Mouse (Mus musculus): Measurements from ENCODE around the gene Mrps10. TPM values are rescaled to one million over a fixed set of nuclear protein-coding genes. Genes with fewer than 3 reads are reported as not detected.
"Not testable (repeated sequence)": the region's sequence is repeated elsewhere in the genome, so short reads cannot be mapped to it uniquely, and the experiment has no call there.

Mrps10 gene
- total and polyA plus RNA-seq, 3 experiments, result 48.0 to 71.5 (median 50.0) TPM

GRCm38 (mm10) chr17:47327559-47327958, 41.1 kb upstream of the Mrps10 start:
- peaks cover 2% of the 10 kb centered on the region; the same call in 1 of the 2 replicates for H3K27me3 ChIP-seq (ENCODE audit: insufficient read depth, low read length)
- no peaks in the 10 kb centered on the region for H3K9me3 ChIP-seq (replicated peaks)
- TF ChIP-seq TAL1 (conservative IDR thresholded peaks at IDR 0.05; ENCODE audit: low read depth, low read length) (no peak), GATA1 (IDR thresholded peaks at IDR 0.05; ENCODE audit: borderline replicate concordance, low read length) (no peak), CTCF (IDR thresholded peaks at IDR 0.05; ENCODE audit: low read depth, low read length) (no peak), POLR2AphosphoS5 (IDR thresholded peaks at IDR 0.05; ENCODE audit: insufficient replicate concordance, low read depth, low read length) (no peak), GATA2 (IDR thresholded peaks at IDR 0.05; ENCODE audit: borderline replicate concordance, low read depth, low read length) (no peak)
- H3K4me1 ChIP-seq (ENCODE audit: insufficient read depth, low read depth, low read length), result no peaks in the 10 kb centered on the region
- no peak for DNase-seq (ENCODE audit: low spot score)
- H3K4me3 ChIP-seq (ENCODE audit: low read depth, low read length), result no peak overlapping the region
- H3K36me3 ChIP-seq (replicated peaks), result no peaks in the 10 kb centered on the region
- no peak for ATAC-seq (ENCODE audit: extremely low read depth, insufficient number of reproducible peaks, low FRiP score, poor library complexity, severe bottlenecking)

GRCm38 (mm10) chr17:47327969-47328368, 40.7 kb upstream of the Mrps10 start:
- Histone ChIP-seq H3K27me3 (ENCODE audit: insufficient read depth, low read length) (peaks cover 2% of the 10 kb centered on the region; the same call in 1 of the 2 replicates), H3K36me3 (replicated peaks) (no peaks in the 10 kb centered on the region), H3K4me3 (ENCODE audit: low read depth, low read length) (no peak overlapping the region), H3K4me1 (ENCODE audit: insufficient read depth, low read depth, low read length) (no peaks in the 10 kb centered on the region), H3K9me3 (replicated peaks) (no peaks in the 10 kb centered on the region)
- ATAC-seq (ENCODE audit: extremely low read depth, insufficient number of reproducible peaks, low FRiP score, poor library complexity, severe bottlenecking) (no peak), DNase-seq (ENCODE audit: low spot score) (no peak)
- TF ChIP-seq TAL1 (conservative IDR thresholded peaks at IDR 0.05; ENCODE audit: low read depth, low read length) (no peak), GATA1 (IDR thresholded peaks at IDR 0.05; ENCODE audit: borderline replicate concordance, low read length) (no peak), GATA2 (IDR thresholded peaks at IDR 0.05; ENCODE audit: borderline replicate concordance, low read depth, low read length) (no peak), POLR2AphosphoS5 (IDR thresholded peaks at IDR 0.05; ENCODE audit: insufficient replicate concordance, low read depth, low read length) (no peak), CTCF (IDR thresholded peaks at IDR 0.05; ENCODE audit: low read depth, low read length) (no peak)

- H3K4me1 ChIP-seq (ENCODE audit: insufficient read depth, low read depth, low read length), result no peaks in the 10 kb centered on the region
- H3K4me3 ChIP-seq (ENCODE audit: low read depth, low read length), result no peak overlapping the region
- H3K36me3 ChIP-seq (replicated peaks), result no peaks in the 10 kb centered on the region
- TF ChIP-seq GATA1 (IDR thresholded peaks at IDR 0.05; ENCODE audit: borderline replicate concordance, low read length) (no peak), POLR2AphosphoS5 (IDR thresholded peaks at IDR 0.05; ENCODE audit: insufficient replicate concordance, low read depth, low read length) (no peak), TAL1 (conservative IDR thresholded peaks at IDR 0.05; ENCODE audit: low read depth, low read length) (no peak), CTCF (IDR thresholded peaks at IDR 0.05; ENCODE audit: low read depth, low read length) (no peak), GATA2 (IDR thresholded peaks at IDR 0.05; ENCODE audit: borderline replicate concordance, low read depth, low read length) (no peak)
- no peaks in the 10 kb centered on the region for H3K9me3 ChIP-seq (replicated peaks)
- H3K27me3 ChIP-seq (ENCODE audit: insufficient read depth, low read length), result peaks cover 2% of the 10 kb centered on the region; the same call in 1 of the 2 replicates
- no peak for DNase-seq (ENCODE audit: low spot score)
- no peak for ATAC-seq (ENCODE audit: extremely low read depth, insufficient number of reproducible peaks, low FRiP score, poor library complexity, severe bottlenecking)
Observed at GRCm38 (mm10) chr17:47328552-47329343, 39.9 kb upstream of the Mrps10 start.

- TF ChIP-seq TAL1 (conservative IDR thresholded peaks at IDR 0.05; ENCODE audit: low read depth, low read length) (no peak), GATA2 (IDR thresholded peaks at IDR 0.05; ENCODE audit: borderline replicate concordance, low read depth, low read length) (no peak), CTCF (IDR thresholded peaks at IDR 0.05; ENCODE audit: low read depth, low read length) (no peak), POLR2AphosphoS5 (IDR thresholded peaks at IDR 0.05; ENCODE audit: insufficient replicate concordance, low read depth, low read length) (no peak), GATA1 (IDR thresholded peaks at IDR 0.05; ENCODE audit: borderline replicate concordance, low read length) (no peak)
Observed at GRCm38 (mm10) chr17:47330616-47331015, 38.1 kb upstream of the Mrps10 start.

GRCm38 (mm10) chr17:47332001-47332611, 36.6 kb upstream of the Mrps10 start:
- peaks cover 2% of the 10 kb centered on the region; the same call in 1 of the 2 replicates for H3K27me3 ChIP-seq (ENCODE audit: insufficient read depth, low read length)
- H3K4me1 ChIP-seq (ENCODE audit: insufficient read depth, low read depth, low read length), result no peaks in the 10 kb centered on the region
- H3K9me3 ChIP-seq (replicated peaks), result no peaks in the 10 kb centered on the region
- no peaks in the 10 kb centered on the region for H3K36me3 ChIP-seq (replicated peaks)
- TF ChIP-seq GATA2 (IDR thresholded peaks at IDR 0.05; ENCODE audit: borderline replicate concordance, low read depth, low read length) (no peak), GATA1 (IDR thresholded peaks at IDR 0.05; ENCODE audit: borderline replicate concordance, low read length) (no peak), CTCF (IDR thresholded peaks at IDR 0.05; ENCODE audit: low read depth, low read length) (no peak), TAL1 (conservative IDR thresholded peaks at IDR 0.05; ENCODE audit: low read depth, low read length) (no peak), POLR2AphosphoS5 (IDR thresholded peaks at IDR 0.05; ENCODE audit: insufficient replicate concordance, low read depth, low read length) (no peak)
- H3K4me3 ChIP-seq (ENCODE audit: low read depth, low read length), result no peak overlapping the region
- ATAC-seq (ENCODE audit: extremely low read depth, insufficient number of reproducible peaks, low FRiP score, poor library complexity, severe bottlenecking) (no peak), DNase-seq (ENCODE audit: low spot score) (no peak)

More at GRCm38 (mm10) chr17:47330616-47331015, 38.1 kb upstream of the Mrps10 start:
- no peak for ATAC-seq (ENCODE audit: extremely low read depth, insufficient number of reproducible peaks, low FRiP score, poor library complexity, severe bottlenecking)
- Histone ChIP-seq H3K9me3 (replicated peaks) (no peaks in the 10 kb centered on the region), H3K27me3 (ENCODE audit: insufficient read depth, low read length) (peaks cover 2% of the 10 kb centered on the region; the same call in 1 of the 2 replicates), H3K4me1 (ENCODE audit: insufficient read depth, low read depth, low read length) (no peaks in the 10 kb centered on the region), H3K36me3 (replicated peaks) (no peaks in the 10 kb centered on the region), H3K4me3 (ENCODE audit: low read depth, low read length) (no peak overlapping the region)
- no peak for DNase-seq (ENCODE audit: low spot score)

GRCm38 (mm10) chr17:47332664-47333063, 36.0 kb upstream of the Mrps10 start:
- not testable (repeated sequence) for H3K4me1 ChIP-seq (ENCODE audit: insufficient read depth, low read depth, low read length); H3K4me3 ChIP-seq (ENCODE audit: low read depth, low read length); DNase-seq (ENCODE audit: low spot score); ATAC-seq (ENCODE audit: extremely low read depth, insufficient number of reproducible peaks, low FRiP score, poor library complexity, severe bottlenecking); H3K36me3 ChIP-seq (replicated peaks); H3K9me3 ChIP-seq (replicated peaks); H3K27me3 ChIP-seq (ENCODE audit: insufficient read depth, low read length)
